Mouse (Mus musculus) bone marrow macrophage, adult 2 months (primary cell): Measurements from ENCODE around the gene Agl. TPM values are rescaled to one million over a fixed set of nuclear protein-coding genes. Genes with fewer than 3 reads are reported as not detected.
A peak's percentile ranks its signal among the peaks of the same experiment; 100 is the strongest.
"Not testable (repeated sequence)": the region's sequence is repeated elsewhere in the genome, so short reads cannot be mapped to it uniquely, and the experiment has no call there.

Experiments
- H3K27ac ChIP-seq: 2 replicates; pipeline ENCODE4 v1.5.1; 2012; ENCODE audit warnings: low read depth, low read length; ENCODE audit not compliant: insufficient read depth
- H3K4me1 ChIP-seq: 2 replicates; pipeline ENCODE4 v1.6.1; 2012; ENCODE audit warnings: low read length; ENCODE audit not compliant: control insufficient read depth, insufficient read depth
- H3K4me3 ChIP-seq: 2 replicates; pipeline ENCODE4 v1.5.1; 2012; ENCODE audit warnings: mild to moderate bottlenecking, low read length, moderate library complexity; ENCODE audit not compliant: insufficient read depth
- CTCF ChIP-seq: IDR thresholded peaks from 2 replicates; pipeline ENCODE4 v1.5.1; 2012; ENCODE audit warnings: low read depth, mild to moderate bottlenecking, low read length, moderate library complexity
- POLR2A ChIP-seq: IDR thresholded peaks from 2 replicates; pipeline ENCODE4 v1.6.1; 2012; ENCODE audit warnings: mild to moderate bottlenecking, low read depth, low read length, borderline replicate concordance
- polyA plus RNA-seq: library from polyadenylated mRNA; stranded (reverse); fragments of >200 nt; gene quantifications from 2 replicates; pipeline ENCODE4 v1.2.4, GENCODE M21; 2012; ENCODE audit not compliant: missing spikeins, insufficient read depth, insufficient read length

Gene Agl
- polyA plus RNA-seq, 1 experiment = 21.4 TPM

DNA sequence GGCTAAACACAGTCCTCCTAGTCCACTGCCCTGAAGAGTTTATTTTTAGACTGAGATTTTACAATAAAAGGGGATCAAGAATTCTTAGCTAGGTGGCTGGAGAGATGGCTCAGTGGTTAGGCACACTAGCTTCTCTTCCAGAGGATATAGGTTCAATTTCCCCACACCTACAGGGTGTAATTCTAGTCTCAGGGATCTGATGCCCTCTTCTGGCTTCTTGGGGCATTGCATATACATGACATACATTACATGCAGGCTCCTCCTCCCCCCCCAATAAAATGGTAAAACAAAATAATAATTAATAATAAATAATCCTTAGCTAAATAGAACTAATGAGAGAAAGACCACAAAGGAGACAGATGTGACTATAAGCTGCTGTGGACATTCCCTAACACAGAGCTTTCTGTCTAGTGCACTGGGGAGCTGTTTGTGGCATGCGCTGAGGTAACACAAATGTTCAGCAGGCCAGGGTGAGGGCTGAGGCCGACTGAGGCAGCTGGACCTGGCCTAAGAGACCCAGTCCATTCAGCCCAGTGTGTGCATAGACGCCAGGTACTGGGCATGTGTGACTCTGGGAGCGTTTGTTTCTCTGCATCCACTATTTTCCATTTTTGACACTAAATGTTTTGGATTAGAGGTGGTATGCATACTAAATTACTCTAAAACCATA is 56.6 kb downstream of the Agl start:
- no peak overlapping the region for H3K27ac ChIP-seq
- H3K4me1 ChIP-seq = no peaks in the 10 kb centered on the region
- H3K4me3 ChIP-seq = no peak overlapping the region
- no peak for TF ChIP-seq POLR2A
- no peak for TF ChIP-seq CTCF

GRCm38 (mm10) chr3:116748391-116749170 is 59.4 kb downstream of the Agl start:
- no peaks in the 10 kb centered on the region for H3K4me1 ChIP-seq
- H3K27ac ChIP-seq = no peak overlapping the region
- TF ChIP-seq POLR2A (no peak), CTCF (peak; percentile 74)
- no peak overlapping the region for H3K4me3 ChIP-seq

DNA sequence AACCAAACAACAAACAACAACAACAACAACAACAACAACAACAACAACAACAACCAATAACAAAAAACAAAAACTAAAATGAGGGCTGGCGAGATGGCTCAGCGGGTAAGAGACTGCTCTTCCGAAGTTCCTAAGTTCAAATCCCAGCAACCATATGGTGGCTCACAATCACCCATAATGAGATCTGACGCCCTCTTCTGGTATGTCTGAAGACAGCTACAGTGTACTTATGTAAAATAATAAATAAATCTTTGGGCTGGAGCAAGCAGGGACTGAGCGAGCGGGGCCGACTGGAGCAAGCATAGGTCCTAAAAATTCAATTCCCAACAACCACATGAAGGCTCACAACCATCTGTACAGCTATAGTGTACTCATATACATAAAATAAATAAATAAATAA is 60.3 kb downstream of the Agl start:
- H3K4me3 ChIP-seq, H3K4me1 ChIP-seq, H3K27ac ChIP-seq: not testable (repeated sequence)

GRCm38 (mm10) chr3:116740963-116741362 is 67.0 kb downstream of the Agl start:
- no peak overlapping the region for H3K27ac ChIP-seq
- H3K4me1 ChIP-seq = peaks cover 13% of the 10 kb centered on the region
- H3K4me3 ChIP-seq = no peak overlapping the region
- TF ChIP-seq POLR2A (no peak), CTCF (no peak)

DNA sequence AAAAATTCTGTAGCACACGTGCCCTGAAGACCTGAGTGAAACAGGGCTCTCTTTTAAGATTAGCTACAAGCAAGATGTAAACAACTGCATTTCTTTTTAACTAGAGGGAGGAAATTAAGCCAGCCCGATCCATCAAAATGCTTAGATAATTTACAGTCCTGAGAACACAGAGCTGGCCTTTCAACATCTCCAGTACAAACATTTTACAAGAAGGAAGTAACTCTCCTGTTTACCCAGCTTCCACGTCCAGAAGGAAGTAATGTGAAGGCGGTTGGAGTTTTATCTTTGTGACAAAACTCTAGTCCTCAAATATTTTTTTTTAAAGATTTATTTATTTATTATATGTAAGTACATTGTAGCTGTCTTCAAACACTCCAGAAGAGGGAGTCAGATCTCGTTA is 67.9 kb downstream of the Agl start:
- no peak overlapping the region for H3K27ac ChIP-seq
- H3K4me3 ChIP-seq = no peak overlapping the region
- peaks cover 13% of the 10 kb centered on the region for H3K4me1 ChIP-seq
- TF ChIP-seq POLR2A = no peak
- TF ChIP-seq CTCF = no peak

DNA sequence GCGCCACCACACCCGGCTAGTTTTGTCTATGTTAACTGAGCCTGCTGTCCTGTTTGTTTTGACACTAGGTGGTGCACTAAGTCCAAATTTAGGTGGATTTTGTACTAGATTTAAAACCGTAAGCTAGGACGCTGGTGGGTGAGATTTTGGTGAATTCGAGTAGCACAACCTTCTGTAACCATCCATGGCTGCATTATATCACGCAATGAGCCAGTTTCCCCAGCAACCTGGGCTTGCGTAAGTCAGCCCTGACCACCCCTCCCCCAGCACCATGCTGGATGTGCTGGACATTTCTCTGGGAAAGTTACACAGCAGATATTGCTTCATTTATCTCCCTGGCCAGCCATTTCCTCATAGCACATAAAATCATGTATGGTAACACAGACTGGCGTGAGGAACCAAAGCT is 70.6 kb downstream of the Agl start:
- TF ChIP-seq CTCF (no peak), POLR2A (no peak)
- Histone ChIP-seq H3K4me3 (no peak overlapping the region), H3K4me1 (peaks cover 13% of the 10 kb centered on the region), H3K27ac (no peak overlapping the region)

DNA sequence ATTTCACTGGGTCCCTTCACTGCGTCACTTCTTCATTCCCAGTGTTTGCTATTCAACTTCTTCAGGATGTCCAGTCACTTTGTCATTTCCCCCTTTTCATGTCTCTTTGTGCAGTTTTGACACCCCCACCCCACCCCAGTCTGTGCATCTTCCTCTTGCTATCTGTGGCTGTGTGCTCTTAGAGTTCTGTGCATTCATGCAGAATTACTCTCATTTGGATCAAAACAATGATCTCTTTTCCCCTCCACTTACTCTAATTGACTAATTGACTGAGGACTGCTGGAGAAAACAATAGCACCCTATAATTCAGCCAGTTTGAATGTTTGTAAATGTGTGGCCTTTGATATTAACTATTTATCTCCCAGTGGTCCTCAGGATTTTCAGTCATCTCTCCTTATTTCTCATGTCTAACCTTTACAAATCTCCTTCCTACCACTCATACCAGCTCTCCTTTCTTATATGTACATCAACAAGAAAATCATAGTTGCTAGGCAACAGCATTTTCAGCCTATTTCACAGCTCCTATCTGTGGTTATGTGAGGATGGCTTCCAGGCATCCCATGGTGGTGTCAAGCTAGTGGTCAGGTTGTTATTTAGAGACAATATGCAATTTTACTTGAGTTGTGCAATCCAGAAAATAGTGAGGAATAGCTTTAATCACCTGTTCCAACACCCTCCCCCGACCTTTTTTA is 78.3 kb downstream of the Agl start:
- TF ChIP-seq POLR2A (no peak), CTCF (no peak)
- H3K27ac ChIP-seq = no peak overlapping the region
- no peak overlapping the region for H3K4me3 ChIP-seq
- H3K4me1 ChIP-seq = peaks cover 2% of the 10 kb centered on the region; the same call in 1 of the 2 replicates

GRCm38 (mm10) chr3:116726807-116727206 is 81.2 kb downstream of the Agl start:
- H3K4me1 ChIP-seq = peaks cover 2% of the 10 kb centered on the region; the same call in 1 of the 2 replicates
- TF ChIP-seq CTCF = no peak
- no peak overlapping the region for H3K27ac ChIP-seq
- no peak overlapping the region for H3K4me3 ChIP-seq

DNA sequence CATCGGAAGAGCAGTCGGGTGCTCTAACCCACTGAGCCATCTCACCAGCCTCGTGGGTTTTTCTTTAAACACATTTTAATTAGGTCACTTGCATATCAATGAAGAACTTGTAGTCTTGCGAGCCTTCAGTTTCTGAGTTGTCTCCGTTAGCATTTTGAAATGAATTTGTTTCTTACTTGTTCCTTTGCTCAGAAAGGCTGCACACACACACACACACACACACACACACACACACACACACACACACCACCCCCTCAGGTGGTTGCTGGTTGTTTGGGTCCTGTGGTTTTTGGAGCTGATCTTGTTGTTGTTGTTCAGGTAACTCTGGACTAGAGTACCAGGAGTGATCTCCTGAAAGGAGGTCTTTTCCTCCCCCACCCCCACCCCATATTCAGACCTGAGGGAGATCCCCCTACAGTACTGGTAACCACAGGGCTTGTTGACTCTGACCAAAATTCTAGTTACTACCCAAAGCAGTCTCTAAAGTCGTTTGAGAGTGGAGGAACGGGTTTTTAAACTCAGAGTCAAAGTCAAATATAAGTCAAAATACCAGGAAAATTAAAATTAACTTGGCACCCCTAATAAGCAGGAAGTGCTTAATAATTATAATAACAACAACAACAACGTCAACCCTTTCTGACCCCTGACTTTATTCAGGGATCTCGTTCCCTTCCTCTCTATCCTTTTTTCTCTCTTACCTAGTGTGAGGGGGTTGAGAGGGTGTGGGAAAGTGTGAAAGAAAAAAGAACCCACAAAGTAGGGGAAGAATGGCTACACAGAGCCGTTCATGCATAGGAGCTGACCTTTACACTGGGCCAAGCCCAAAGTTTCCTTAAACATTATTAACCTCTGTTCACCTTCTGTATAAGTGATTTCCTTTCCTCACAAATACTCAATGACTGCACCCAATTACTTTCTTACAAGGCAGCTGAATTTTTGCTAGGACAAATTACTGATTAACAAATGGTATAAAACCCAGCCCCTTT is 84.2 kb downstream of the Agl start:
- Histone ChIP-seq H3K27ac (no peak overlapping the region), H3K4me1 (no peaks in the 10 kb centered on the region), H3K4me3 (no peak overlapping the region)
- TF ChIP-seq CTCF (no peak), POLR2A (no peak)
